Mouse (Mus musculus): ENCODE measurements around the gene Zfp386. TPM values are rescaled to one million over a fixed set of nuclear protein-coding genes. Genes with fewer than 3 reads are reported as not detected.

Zfp386 gene
- polyA plus RNA-seq (2015; fragmentation: Nextera tagmentation; extraction: Ambion mirVana): 31.5 and 35.3 TPM in 2 replicates

DNA sequence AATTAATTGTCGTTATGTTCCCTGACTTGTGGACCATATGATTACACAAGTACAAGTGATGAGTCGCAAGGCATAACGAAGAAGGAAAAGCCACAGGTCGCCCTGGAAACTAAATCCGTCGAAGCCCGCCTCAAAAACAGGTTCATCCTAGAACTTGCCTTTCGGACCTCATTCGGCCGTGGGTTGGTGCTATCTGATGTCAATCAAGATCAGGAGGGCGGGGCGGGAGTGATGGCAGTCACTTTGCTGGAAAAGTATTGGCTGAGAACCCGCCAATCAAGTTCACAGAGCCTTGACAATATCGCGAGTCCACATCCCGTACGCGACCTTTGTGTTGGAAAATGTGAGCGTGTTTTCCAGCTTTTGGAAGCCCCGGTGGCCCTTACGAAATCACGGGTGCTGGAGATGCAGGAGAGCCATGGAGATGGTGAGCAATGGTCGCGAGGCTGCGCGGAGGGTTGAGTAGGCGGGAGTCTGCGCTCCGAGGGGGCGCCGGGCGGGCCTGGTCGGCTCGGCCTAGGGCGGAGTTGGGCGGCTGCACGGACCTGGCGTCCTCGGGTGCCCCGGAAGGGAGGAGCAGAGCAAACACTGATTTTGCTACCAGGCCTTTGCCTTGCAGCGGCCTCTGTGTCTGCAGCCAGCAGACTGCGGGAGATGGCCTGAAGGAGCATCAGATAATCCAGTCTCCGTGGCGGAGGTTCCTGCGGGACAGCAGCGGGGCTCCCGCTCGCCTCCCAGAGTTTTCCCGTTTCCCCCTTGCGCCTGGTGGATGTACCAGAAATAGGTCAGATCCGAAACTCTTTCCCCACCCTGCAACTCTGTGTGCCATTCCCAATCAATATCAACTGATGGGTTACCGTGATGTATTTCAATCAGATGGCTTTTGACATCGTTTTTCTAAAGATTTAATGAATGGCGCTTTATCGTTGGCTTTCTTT, at the start of gene Zfp386:
Zfp386 (plus strand) TSS at position 285 of the 938 bp plus-strand sequence.

DNA sequence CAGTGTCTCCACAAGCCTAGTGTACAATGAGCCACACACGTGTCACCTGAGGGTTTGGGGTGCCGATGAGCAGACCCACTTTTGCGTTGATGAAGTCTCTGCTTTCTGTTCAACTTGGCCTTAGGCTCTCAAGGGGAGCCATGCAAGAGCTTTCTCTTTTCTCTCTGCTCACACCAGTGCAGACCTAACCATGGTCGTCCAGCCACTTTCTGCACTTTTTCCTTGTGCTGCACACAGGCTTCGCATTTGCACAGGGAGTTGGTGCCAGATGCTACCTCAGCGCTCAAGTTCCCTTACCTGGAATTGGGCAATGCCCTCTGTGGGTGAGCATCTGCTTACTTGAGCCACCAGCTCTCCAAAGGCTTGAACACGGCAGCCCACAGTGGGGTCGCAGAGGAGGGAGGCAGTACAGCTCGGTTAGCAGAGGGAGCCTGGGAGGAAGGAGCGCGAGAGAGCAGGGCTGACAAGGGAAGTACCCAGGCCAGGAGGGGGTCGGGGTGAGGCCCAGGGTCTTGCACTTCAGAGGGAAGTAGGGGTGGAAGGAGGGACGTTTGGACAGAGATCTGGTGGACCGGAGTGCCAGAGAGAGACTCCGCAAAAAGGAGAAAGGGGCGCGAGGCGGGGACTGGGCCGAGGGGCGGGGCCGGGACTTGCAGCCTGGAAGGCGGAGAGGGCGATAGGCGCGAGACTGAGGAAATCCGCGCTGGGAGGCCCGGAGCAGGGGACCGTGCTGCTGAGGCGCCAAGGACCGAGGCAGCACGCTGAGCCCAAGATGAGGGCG, 29.7 kb downstream of the Zfp386 start, which contains the start of gene Vipr2:
Vipr2 (plus strand) TSS at position 653 of the 781 bp plus-strand sequence.

Other genes with a start within 250 kb of the Zfp386 start
- gene Vipr2, start 30.0 kb downstream of the Zfp386 start, polyA plus RNA-seq (2015; fragmentation: Nextera tagmentation; extraction: Ambion mirVana): 0.85 and 0.87 TPM in 2 replicates
- gene Wdr60, start 215.3 kb downstream of the Zfp386 start, polyA plus RNA-seq (2015; fragmentation: Nextera tagmentation; extraction: Ambion mirVana): 17.9 and 23.1 TPM in 2 replicates
- not detected in 2 replicates for gene Gm11027, start 227.7 kb downstream of the Zfp386 start, polyA plus RNA-seq (2015; fragmentation: Nextera tagmentation; extraction: Ambion mirVana)
- gene Esyt2, start 233.5 kb downstream of the Zfp386 start, polyA plus RNA-seq (2015; fragmentation: Nextera tagmentation; extraction: Ambion mirVana): 10.0 TPM in 2 replicates